In genomic region chr17:44653081-44653480, GRCm38 (mm10) we compare ENCODE assay signal across 19 mouse cellular contexts.
A peak's percentile ranks its signal among the peaks of the same experiment; 100 is the strongest.
DNase-seq lines count a peak whose midpoint lies in the region; ATAC-seq and TF ChIP-seq lines count a peak whose summit lies in the region.
"Had no signal": no experiment of that assay in that cellular context is flagged by ENCODE, and none has a peak within 500 bp of the region (broad histone marks: within the 10 kb centered on the region; RNA-seq: fewer than 3 reads in every experiment).

No protein-coding gene starts in this region.

- TF ChIP-seq RAD21 in CH12.LX (IDR thresholded peaks at IDR 0.05; ENCODE audit: low read depth, low read length), result no peak

- dilution Hi-C loops in CH12.LX (cut with MboI; ENCODE audit: extremely low pct_ligation_motif_present, extremely low pct_unique_long_range_greater_than_20kb, low sequenced_read_pairs), result no loop called here

- no peaks in the 10 kb centered on the region for H3K79me2 ChIP-seq in CH12.LX (replicated peaks; ENCODE audit: control insufficient read depth, extremely low read depth, insufficient read depth, poor library complexity, severe bottlenecking)

- H3K36me3 ChIP-seq in CH12.LX (replicated peaks in 1 of 2; ENCODE audit: control insufficient read depth in 1 of 2, insufficient read depth in 1 of 2, low read length in 1 of 2), result no peaks in the 10 kb centered on the region
- H3K36me3 ChIP-seq in forebrain, embryonic 15.5 days, result no peaks in the 10 kb centered on the region
- H3K36me3 ChIP-seq: limb, embryonic 13.5 days; liver, embryonic 15.5 days; midbrain, embryonic 15.5 days had no signal

- no peak for TF ChIP-seq POLR2A in CH12.LX (IDR thresholded peaks at IDR 0.05; ENCODE audit: low read depth, low read length)

- no peak overlapping the region for H3K4me3 ChIP-seq in CH12.LX (replicated peaks in 1 of 3; ENCODE audit: low read depth in 2 of 3, low read length in 2 of 3, poor library complexity in 1 of 3)
- no peak overlapping the region for H3K4me3 ChIP-seq in forebrain, embryonic 15.5 days
- H3K4me3 ChIP-seq: embryonic facial prominence, embryonic 12.5 days; limb, embryonic 13.5 days; liver, embryonic 15.5 days; midbrain, embryonic 15.5 days had no signal

- TF ChIP-seq CTCF in CH12.LX (conservative IDR thresholded peaks at IDR 0.05 in 1 of 2, IDR thresholded peaks at IDR 0.05 in 1 of 2; ENCODE audit: low read depth in 2 of 2, low read length in 2 of 2), result no peak

- peaks cover 7 to 20% of the 10 kb centered on the region in 2 experiments; a peak in 3 of 4 replicates for H3K4me1 ChIP-seq in CH12.LX (ENCODE audit: control insufficient read depth in 1 of 2, insufficient read depth in 2 of 2)
- no peaks in the 10 kb centered on the region for H3K4me1 ChIP-seq in forebrain, embryonic 15.5 days
- H3K4me1 ChIP-seq: embryonic facial prominence, embryonic 12.5 days; limb, embryonic 13.5 days; liver, embryonic 15.5 days had no signal

- no peak overlapping the region for H3K27ac ChIP-seq in CH12.LX (ENCODE audit: insufficient read depth, low read depth)
- H3K27ac ChIP-seq in forebrain, embryonic 15.5 days (replicated peaks), result no peak overlapping the region
- H3K27ac ChIP-seq: embryonic facial prominence, embryonic 12.5 days; hindbrain, embryonic 14.5 days; kidney, postnatal 0 days; limb, embryonic 13.5 days; liver, embryonic 15.5 days; midbrain, embryonic 15.5 days had no signal

- H3K27me3 ChIP-seq in CH12.LX (replicated peaks), result no peaks in the 10 kb centered on the region
- H3K27me3 ChIP-seq in forebrain, embryonic 15.5 days, result no peaks in the 10 kb centered on the region
- H3K27me3 ChIP-seq: embryonic facial prominence, embryonic 12.5 days; limb, embryonic 13.5 days; liver, embryonic 15.5 days; megakaryocyte, embryonic 14.5 days; midbrain, embryonic 15.5 days had no signal

- TF ChIP-seq EP300 in CH12.LX (IDR thresholded peaks at IDR 0.05; ENCODE audit: low read length), result peak; percentile 50

- no peak overlapping the region for H3K9ac ChIP-seq in CH12.LX (ENCODE audit: insufficient read depth, low read depth)
- H3K9ac ChIP-seq in forebrain, embryonic 15.5 days (replicated peaks), result no peak overlapping the region
- H3K9ac ChIP-seq: embryonic facial prominence, embryonic 12.5 days; hindbrain, embryonic 14.5 days; limb, embryonic 13.5 days; liver, embryonic 15.5 days; midbrain, embryonic 15.5 days had no signal

- no peak overlapping the region for H3K4me2 ChIP-seq in CH12.LX (ENCODE audit: insufficient read depth, low read depth, poor library complexity, severe bottlenecking)
- no peak overlapping the region for H3K4me2 ChIP-seq in forebrain, embryonic 15.5 days (replicated peaks)
- H3K4me2 ChIP-seq: embryonic facial prominence, embryonic 12.5 days; hindbrain, embryonic 14.5 days; limb, embryonic 13.5 days; liver, embryonic 15.5 days; midbrain, embryonic 15.5 days had no signal

- ATAC-seq in megakaryocyte, adult 5-6 weeks (ENCODE audit: poor library complexity, severe bottlenecking), result peak; percentile 77
- no peak for ATAC-seq in forebrain, embryonic 15.5 days (replicated peaks)
- ATAC-seq: midbrain, embryonic 15.5 days had no signal

- DNase-seq in 3T3-L1 (ENCODE audit: low read depth, low spot score) (peak; percentile 64), CH12.LX (ENCODE audit: extremely low read depth) (no peak)
- peak; percentile 29 for DNase-seq in adrenal gland, postnatal 25 days
- DNase-seq in cerebellum, adult 9-11 months, result no peak
- DNase-seq in gastrocnemius, adult 8-10 months (ENCODE audit: low spot score in 2 of 2), result no peak
- DNase-seq in spleen, postnatal 4 days (ENCODE audit: low spot score in 2 of 2), result no peak
- DNase-seq: cerebellum, adult 18-20 months; gastrocnemius, postnatal 10 days; heart, postnatal 14 days; kidney, adult 11 months had no signal

- 88% methylated on average over 3 of the region's 3 CpGs for WGBS in forebrain, embryonic 15.5 days

- in situ Hi-C loops in CH12.LX (cut with MboI; ENCODE audit: low pct_ligation_motif_present, low pct_unique_long_range_greater_than_20kb, low sequenced_read_pairs), result no loop called here

- H3K9me3 ChIP-seq in CH12.LX (replicated peaks; ENCODE audit: low read length), result no peaks in the 10 kb centered on the region
- no peaks in the 10 kb centered on the region for H3K9me3 ChIP-seq in forebrain, embryonic 15.5 days
- H3K9me3 ChIP-seq: embryonic facial prominence, embryonic 12.5 days; limb, embryonic 13.5 days; liver, embryonic 15.5 days; megakaryocyte, embryonic 14.5 days; midbrain, embryonic 15.5 days had no signal

TF ChIP-seq in CH12.LX, 34 proteins besides CTCF, POLR2A, EP300 and RAD21:
- no peak for TF ChIP-seq CHD2 (IDR thresholded peaks at IDR 0.05; ENCODE audit: low read length)
- TF ChIP-seq SMC3 (IDR thresholded peaks at IDR 0.05; ENCODE audit: low read depth, low read length), result no peak
- TF ChIP-seq MEF2A (IDR thresholded peaks at IDR 0.05; ENCODE audit: borderline replicate concordance, low read depth, low read length), result no peak
- no peak for TF ChIP-seq NELFE (IDR thresholded peaks at IDR 0.05; ENCODE audit: low read depth, low read length)
- TF ChIP-seq UBTF (IDR thresholded peaks at IDR 0.05; ENCODE audit: low read depth, low read length), result no peak
- TF ChIP-seq MAX (IDR thresholded peaks at IDR 0.05; ENCODE audit: low read length), result peak; percentile 41; the same call in 1 of the 2 replicates
- TF ChIP-seq MXI1 (IDR thresholded peaks at IDR 0.05; ENCODE audit: low read depth, low read length), result no peak
- TF ChIP-seq KAT2A (IDR thresholded peaks at IDR 0.05; ENCODE audit: insufficient replicate concordance, low read length), result no peak
- peak; percentile 73 for TF ChIP-seq BHLHE40 (IDR thresholded peaks at IDR 0.05; ENCODE audit: low read depth, low read length)
- peak; percentile 58 for TF ChIP-seq JUN (IDR thresholded peaks at IDR 0.05; ENCODE audit: insufficient read depth, low read depth, low read length)
- TF ChIP-seq TBP (conservative IDR thresholded peaks at IDR 0.05; ENCODE audit: low read depth, low read length), result no peak
- peak; percentile 64 for TF ChIP-seq JUND (conservative IDR thresholded peaks at IDR 0.05; ENCODE audit: low read depth, low read length)
- TF ChIP-seq ETS1 (conservative IDR thresholded peaks at IDR 0.05; ENCODE audit: low read depth, low read length), result peak; percentile 67; the same call in 1 of the 2 replicates
- TF ChIP-seq ZNF384 (IDR thresholded peaks at IDR 0.05; ENCODE audit: low read depth, low read length), result no peak
TF ChIP-seq in CH12.LX: peak in this region for 5.

Comparison
In these comparisons a context has a peak if more than half of its experiments do, and no peak if none do; other contexts are left out.
1. DNase-seq: peak in 3T3-L1 (single experiment) and adrenal gland, postnatal 25 days (single experiment); none in CH12.LX (single experiment), cerebellum, adult 9-11 months (single experiment), gastrocnemius, adult 8-10 months (0 of 2) and spleen, postnatal 4 days (0 of 2).